Mouse (Mus musculus) midbrain, embryonic 11.5 days (tissue): ENCODE results near the gene Ano10. TPM values are rescaled to one million over a fixed set of nuclear protein-coding genes. Genes with fewer than 3 reads are reported as not detected.

Experiments used
- ATAC-seq: fragments of 200-750 bp; cut with Nextera tagmentation; 2 replicates; pipeline ENCODE4 v1.8.0; 2017; ENCODE audit warnings: moderate TSS enrichment, moderate library complexity; ENCODE audit not compliant: low FRiP score
- DNase-seq: peaks from one replicate; pipeline ENCODE4 v3.0.0; 2015; ENCODE audit warnings: low spot score; ENCODE audit errors: missing footprints
- H3K27ac ChIP-seq: fragments of 300-500 bp; sonication (generic); 2 replicates; pipeline ENCODE4 v1.5.1; 2014; ENCODE audit warnings: low read depth, low read length
- H3K27me3 ChIP-seq: fragments of 300-500 bp; sonication (generic); 2 replicates; pipeline ENCODE4 v1.6.1; 2014; ENCODE audit warnings: mild to moderate bottlenecking, low read length, moderate library complexity, mixed read lengths; ENCODE audit not compliant: control insufficient read depth, insufficient read depth
- H3K36me3 ChIP-seq: fragments of 300-500 bp; sonication (generic); 2 replicates; pipeline ENCODE4 v1.6.1; 2014; ENCODE audit warnings: mild to moderate bottlenecking, low read length, moderate library complexity, mixed read lengths; ENCODE audit not compliant: control insufficient read depth, insufficient read depth
- H3K4me1 ChIP-seq: fragments of 300-500 bp; sonication (generic); 2 replicates; pipeline ENCODE4 v1.6.1; 2014; ENCODE audit warnings: low read length; ENCODE audit not compliant: control insufficient read depth, insufficient read depth
- H3K4me2 ChIP-seq: fragments of 300-500 bp; sonication (generic); 2 replicates; pipeline ENCODE4 v1.6.1; 2014; ENCODE audit warnings: mild to moderate bottlenecking, moderate library complexity
- H3K4me3 ChIP-seq: fragments of 300-500 bp; sonication (generic); 2 replicates; pipeline ENCODE4 v1.5.1; 2014; ENCODE audit warnings: low read depth, low read length
- H3K9ac ChIP-seq: fragments of 300-500 bp; sonication (generic); 2 replicates; pipeline ENCODE4 v1.6.1; 2014; ENCODE audit warnings: low read length
- H3K9me3 ChIP-seq: fragments of 300-500 bp; sonication (generic); 2 replicates; pipeline ENCODE4 v1.6.1; 2016; ENCODE audit warnings: low read length; ENCODE audit not compliant: control insufficient read depth
- WGBS: fragments of 180-500 bp; shearing (Covaris S2); extraction: QIAGEN DNeasy Blood & Tissue Kit; methylation state at CpG from one replicate; pipeline ENCODE4 v1.1.7; 2014; 5-methylcytosine and 5-hydroxymethylcytosine counted together
- polyA plus RNA-seq: library from polyadenylated mRNA; unstranded; fragments of >200 nt; fragmentation: Nextera tagmentation; extraction: Ambion mirVana; gene quantifications from 2 replicates; pipeline ENCODE4 v1.2.1, GENCODE M21; 2014

The Ano10 gene
- polyA plus RNA-seq, 1 experiment from 2014 or later: 39.4 TPM

DNA sequence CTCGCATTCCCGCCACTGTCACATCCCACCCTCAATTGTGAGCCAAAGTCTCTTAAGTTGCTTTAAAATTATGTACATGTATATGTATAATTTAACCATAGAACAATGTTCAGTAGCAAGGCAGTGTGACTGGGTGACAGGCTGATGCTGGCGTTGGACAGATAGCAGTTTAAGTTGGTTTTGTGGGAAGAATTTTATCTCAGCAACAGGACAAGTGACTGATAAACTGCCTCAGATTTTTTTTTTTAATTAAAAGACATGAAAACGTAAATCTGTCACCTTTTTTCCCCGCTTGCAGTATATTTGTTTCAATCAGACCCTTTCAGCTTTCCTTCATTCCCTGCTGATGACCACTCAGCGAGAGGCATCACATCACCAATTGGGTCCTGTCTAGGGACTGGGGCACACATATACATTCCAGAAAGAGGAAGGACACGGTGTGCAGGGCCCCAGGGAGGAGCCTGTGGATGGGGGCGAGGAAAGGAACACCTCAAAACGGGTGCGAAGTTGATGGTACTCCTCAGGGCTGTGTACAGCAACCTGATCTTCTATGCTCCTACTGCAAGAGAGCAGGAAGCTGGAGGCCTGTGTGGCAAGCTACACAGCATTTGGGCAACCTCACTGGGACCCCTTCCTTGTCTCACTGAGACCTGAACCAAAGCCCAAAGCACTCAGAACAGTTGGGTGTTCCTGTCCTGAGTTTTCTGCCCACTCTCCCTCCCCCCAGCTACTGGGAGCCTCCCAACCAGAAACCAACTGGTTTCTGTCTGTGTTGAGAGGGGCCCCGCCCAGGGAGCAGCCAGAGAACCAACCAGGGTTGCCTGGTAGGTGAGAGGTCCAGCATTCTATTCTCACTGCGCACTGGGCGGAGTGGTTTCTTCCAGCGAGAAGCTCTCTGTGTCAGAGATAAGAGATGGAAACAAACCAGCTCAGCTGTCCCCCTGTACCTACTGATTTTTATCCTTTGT lies 15.1 kb upstream of the Ano10 start:
- 76% methylated on average over 14 of the region's 14 CpGs for whole genome bisulfite sequencing
- Histone ChIP-seq H3K36me3 (no peaks in the 10 kb centered on the region), H3K27me3 (no peaks in the 10 kb centered on the region), H3K9me3 (no peaks in the 10 kb centered on the region), H3K27ac (no peak overlapping the region), H3K4me3 (no peak overlapping the region), H3K4me1 (no peaks in the 10 kb centered on the region), H3K9ac (no peak overlapping the region), H3K4me2 (no peak overlapping the region)
- ATAC-seq (no peak), DNase-seq (no peak)

DNA sequence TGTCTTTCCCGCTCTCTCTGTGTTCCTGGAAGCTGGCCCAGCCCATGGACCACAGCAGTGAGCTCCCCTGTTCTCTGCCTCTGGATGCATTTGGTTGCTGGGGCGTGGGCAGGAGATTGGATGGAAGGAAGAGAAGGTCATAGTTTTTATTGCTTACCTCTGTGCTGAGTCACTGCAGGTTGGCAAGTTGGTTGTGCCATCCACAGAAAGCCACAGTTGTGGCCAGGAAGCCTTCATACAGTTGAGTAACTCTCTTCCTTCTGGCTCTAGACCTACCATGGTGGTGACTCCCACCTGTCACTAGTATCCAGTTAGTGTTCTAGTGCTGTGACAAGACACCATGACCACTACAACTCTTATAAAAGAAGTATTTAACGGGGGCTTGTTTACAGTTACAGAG lies 11.1 kb upstream of the Ano10 start:
- WGBS: 83% methylated on average over 3 of the region's 3 CpGs
- H3K4me2 ChIP-seq: no peak overlapping the region
- no peaks in the 10 kb centered on the region for H3K4me1 ChIP-seq
- H3K27ac ChIP-seq: no peak overlapping the region
- no peaks in the 10 kb centered on the region for H3K9me3 ChIP-seq
- H3K27me3 ChIP-seq: no peaks in the 10 kb centered on the region
- no peak for DNase-seq
- H3K36me3 ChIP-seq: no peaks in the 10 kb centered on the region
- no peak overlapping the region for H3K9ac ChIP-seq
- ATAC-seq: no peak
- H3K4me3 ChIP-seq: no peak overlapping the region

DNA sequence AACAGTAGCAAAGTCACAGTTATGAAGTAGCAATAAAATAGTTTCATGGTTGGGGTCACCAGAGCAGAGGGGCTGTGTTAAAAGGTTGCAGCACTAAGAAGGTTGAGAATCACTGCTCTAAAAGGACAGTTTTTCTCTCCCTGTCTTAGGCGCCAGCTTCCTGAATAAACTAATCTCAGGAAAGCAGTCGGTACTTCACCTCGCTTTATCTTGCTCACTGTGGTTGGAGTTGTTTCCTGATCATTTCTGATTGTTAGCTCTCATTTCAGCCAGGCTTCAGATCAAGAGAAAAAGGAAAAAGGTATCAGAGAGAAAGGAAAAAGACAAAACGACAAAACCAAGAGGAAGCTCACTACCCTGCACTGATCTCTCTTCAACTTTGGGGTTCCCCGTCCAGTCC lies 1.9 kb upstream of the Ano10 start:
- Histone ChIP-seq H3K9me3 (no peaks in the 10 kb centered on the region), H3K4me3 (no peak overlapping the region), H3K4me2 (no peak overlapping the region), H3K4me1 (peaks cover 11% of the 10 kb centered on the region), H3K27me3 (no peaks in the 10 kb centered on the region), H3K27ac (no peak overlapping the region), H3K9ac (no peak overlapping the region), H3K36me3 (no peaks in the 10 kb centered on the region)
- ATAC-seq (no peak), DNase-seq (peak; percentile 39)
- 92% methylated on average over 5 of the region's 5 CpGs for WGBS

DNA sequence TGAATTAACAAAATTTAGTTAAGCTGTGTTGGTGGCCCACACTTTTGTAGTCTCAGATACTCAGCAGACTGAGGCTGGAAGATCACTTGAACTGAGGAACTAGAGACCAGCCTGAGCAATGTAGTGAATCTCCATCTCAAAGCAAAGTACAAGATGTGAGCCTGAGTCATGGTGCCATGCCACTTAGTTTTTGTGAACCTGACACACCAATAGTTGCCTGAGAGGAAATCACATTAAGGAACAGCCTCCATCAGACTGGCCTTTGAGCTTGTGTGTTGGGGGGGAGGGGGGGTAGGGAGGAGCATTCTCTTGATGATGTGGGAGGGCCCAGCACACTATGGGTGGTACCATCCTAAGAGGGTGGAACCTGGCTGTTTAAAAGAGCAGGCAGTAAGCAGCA lies 1.2 kb upstream of the Ano10 start:
- Histone ChIP-seq H3K4me1 (peaks cover 11% of the 10 kb centered on the region), H3K27me3 (no peaks in the 10 kb centered on the region), H3K36me3 (no peaks in the 10 kb centered on the region), H3K9me3 (no peaks in the 10 kb centered on the region), H3K27ac (no peak overlapping the region), H3K9ac (no peak overlapping the region), H3K4me3 (no peak overlapping the region), H3K4me2 (no peak overlapping the region)
- no peak for ATAC-seq
- DNase-seq: peak; percentile 78

DNA sequence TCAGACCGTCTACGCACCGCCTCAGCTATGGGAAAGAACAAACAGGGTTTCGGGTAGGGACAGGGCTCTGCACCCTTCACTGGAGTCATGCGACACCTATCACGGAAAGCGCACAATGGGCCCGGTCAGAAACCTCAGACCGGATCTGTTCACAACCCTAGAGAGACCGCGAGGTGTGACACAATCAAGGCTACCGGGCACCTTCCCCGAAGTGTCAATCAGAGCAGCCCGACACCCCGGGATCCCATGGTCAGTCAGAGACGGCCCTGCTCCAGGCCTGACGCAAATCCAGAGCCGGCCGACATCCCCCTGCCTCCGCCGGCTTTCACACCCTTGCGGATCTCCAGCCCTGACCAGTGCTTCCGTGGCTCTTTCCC lies 370 bp downstream of the Ano10 start:
- DNase-seq: no peak
- Histone ChIP-seq H3K9ac (peak overlapping the region; percentile 82), H3K4me3 (peak overlapping the region; percentile 70), H3K27me3 (no peaks in the 10 kb centered on the region), H3K27ac (peak overlapping the region; percentile 30; the same call in 1 of the 2 replicates), H3K36me3 (no peaks in the 10 kb centered on the region), H3K4me1 (peaks cover 11% of the 10 kb centered on the region), H3K9me3 (no peaks in the 10 kb centered on the region), H3K4me2 (peak overlapping the region; percentile 67)
- peak; percentile 84 for ATAC-seq
- WGBS: under 1% methylated on average over 23 of the region's 23 CpGs

DNA sequence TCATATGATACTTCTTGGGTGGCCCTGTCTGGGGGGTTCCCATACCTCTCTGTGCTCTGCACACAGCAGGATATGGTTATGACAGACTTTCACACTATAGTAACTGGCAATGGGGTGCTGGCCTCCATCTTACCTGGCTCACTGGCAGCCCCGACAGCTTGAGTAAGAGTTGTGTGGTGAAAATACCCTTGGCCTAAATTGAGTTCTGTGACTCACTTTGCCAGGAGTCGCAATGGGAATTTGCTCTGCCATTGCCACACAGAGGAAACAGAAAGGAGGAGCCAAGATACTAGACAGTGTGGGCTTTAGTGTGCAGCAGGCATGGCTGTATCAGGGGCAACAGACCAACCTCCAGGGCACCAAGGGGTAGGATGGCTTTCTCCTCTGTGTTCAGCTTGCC lies 4.0 kb downstream of the Ano10 start:
- H3K9ac ChIP-seq: no peak overlapping the region
- H3K36me3 ChIP-seq: no peaks in the 10 kb centered on the region
- H3K27me3 ChIP-seq: no peaks in the 10 kb centered on the region
- H3K27ac ChIP-seq: no peak overlapping the region
- ATAC-seq: no peak
- WGBS: 94% methylated on average over 2 of the region's 2 CpGs
- no peak overlapping the region for H3K4me3 ChIP-seq
- no peak overlapping the region for H3K4me2 ChIP-seq
- peak; percentile 57 for DNase-seq
- H3K9me3 ChIP-seq: no peaks in the 10 kb centered on the region
- peaks cover 16% of the 10 kb centered on the region for H3K4me1 ChIP-seq

DNA sequence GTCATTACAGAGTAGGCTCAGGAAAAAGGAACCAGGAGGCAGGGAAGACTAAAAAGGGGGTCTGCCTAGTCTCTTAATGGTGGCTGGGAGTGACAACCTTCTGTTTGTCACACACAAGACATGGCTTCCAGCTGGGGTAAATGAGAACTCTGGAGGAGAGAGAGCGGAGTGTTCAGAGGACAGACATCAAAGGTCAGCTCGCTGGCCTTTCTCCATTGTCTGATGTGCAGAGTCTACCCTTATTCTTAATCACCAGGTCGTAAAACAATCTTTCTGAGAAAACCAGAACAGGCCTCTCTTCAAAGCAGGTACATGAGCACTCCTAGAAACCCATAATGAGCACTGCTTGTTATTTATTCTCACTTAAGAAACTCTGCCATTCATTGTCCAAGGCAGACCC lies 5.8 kb downstream of the Ano10 start:
- no peak overlapping the region for H3K4me3 ChIP-seq
- DNase-seq (no peak), ATAC-seq (no peak)
- H3K9me3 ChIP-seq: no peaks in the 10 kb centered on the region
- 13% methylated on average over 3 of the region's 3 CpGs for WGBS
- no peaks in the 10 kb centered on the region for H3K36me3 ChIP-seq
- no peak overlapping the region for H3K4me2 ChIP-seq
- H3K27me3 ChIP-seq: no peaks in the 10 kb centered on the region
- H3K4me1 ChIP-seq: peaks cover 18% of the 10 kb centered on the region
- H3K9ac ChIP-seq: no peak overlapping the region
- no peak overlapping the region for H3K27ac ChIP-seq

DNA sequence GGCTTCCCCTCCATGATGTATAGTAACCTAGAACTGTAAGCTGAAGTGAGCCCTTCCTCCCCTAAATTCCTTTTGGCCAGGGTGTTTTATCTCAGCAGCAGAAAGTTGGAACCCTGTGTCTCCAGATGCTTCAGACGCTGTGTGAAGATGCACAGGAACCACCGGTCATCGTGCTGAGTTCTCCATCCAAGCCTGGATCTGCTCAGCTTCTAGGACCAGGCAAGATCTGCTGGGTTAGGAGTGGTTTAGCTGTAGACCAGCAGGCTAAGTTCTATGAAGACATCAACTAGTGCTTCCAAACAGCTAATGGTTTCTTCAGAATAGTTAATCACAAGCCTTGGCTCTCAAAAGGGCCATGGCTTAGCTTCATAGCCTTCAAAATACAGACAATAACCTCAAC lies 6.7 kb downstream of the Ano10 start:
- no peak overlapping the region for H3K9ac ChIP-seq
- no peaks in the 10 kb centered on the region for H3K36me3 ChIP-seq
- H3K4me2 ChIP-seq: no peak overlapping the region
- no peak overlapping the region for H3K4me3 ChIP-seq
- no peaks in the 10 kb centered on the region for H3K27me3 ChIP-seq
- no peak overlapping the region for H3K27ac ChIP-seq
- peaks cover 13% of the 10 kb centered on the region for H3K4me1 ChIP-seq
- DNase-seq (no peak), ATAC-seq (no peak)
- 95% methylated on average over 3 of the region's 3 CpGs for WGBS
- no peaks in the 10 kb centered on the region for H3K9me3 ChIP-seq

DNA sequence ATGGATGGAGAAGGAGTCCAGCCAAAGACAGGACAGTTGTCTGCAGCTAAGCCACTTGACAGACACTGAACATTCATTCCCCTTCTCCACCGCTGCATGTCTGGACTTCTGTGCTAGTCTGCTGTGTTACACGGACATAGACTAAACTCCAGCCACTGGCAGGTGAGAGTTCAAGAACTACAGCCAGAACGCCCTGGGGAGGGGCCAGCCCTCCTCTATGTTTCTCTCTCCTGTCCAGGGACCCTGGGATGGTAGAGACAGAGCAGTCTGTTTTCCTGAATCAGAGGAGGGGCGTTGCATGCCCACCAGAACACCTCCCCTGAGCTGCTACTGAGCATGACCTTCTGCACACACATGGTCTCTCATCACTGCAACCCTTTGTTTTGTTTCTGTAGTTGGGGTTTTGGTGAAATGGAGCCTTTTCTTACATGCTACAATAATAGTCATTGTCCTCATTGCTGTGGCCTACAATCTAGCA lies 8.4 kb downstream of the Ano10 start:
- 26% methylated on average over 4 of the region's 4 CpGs for WGBS
- Histone ChIP-seq H3K4me2 (no peak overlapping the region), H3K27ac (no peak overlapping the region), H3K4me3 (no peak overlapping the region), H3K9me3 (no peaks in the 10 kb centered on the region), H3K9ac (no peak overlapping the region), H3K27me3 (no peaks in the 10 kb centered on the region), H3K4me1 (peaks cover 13% of the 10 kb centered on the region), H3K36me3 (no peaks in the 10 kb centered on the region)
- DNase-seq (no peak), ATAC-seq (peak; percentile 73)
